Mouse (Mus musculus) E14TG2a.4 (cell line): ENCODE measurements around the gene Dicer1.

ENCODE experiments used
- CTCF ChIP-seq: conservative IDR thresholded peaks from 2 replicates; pipeline ENCODE4 v1.5.1; 2014; ENCODE audit warnings: low read length
- POU5F1 ChIP-seq: IDR thresholded peaks from 2 replicates; pipeline ENCODE4 v1.6.1; 2014; ENCODE audit warnings: low read length, borderline replicate concordance

DNA sequence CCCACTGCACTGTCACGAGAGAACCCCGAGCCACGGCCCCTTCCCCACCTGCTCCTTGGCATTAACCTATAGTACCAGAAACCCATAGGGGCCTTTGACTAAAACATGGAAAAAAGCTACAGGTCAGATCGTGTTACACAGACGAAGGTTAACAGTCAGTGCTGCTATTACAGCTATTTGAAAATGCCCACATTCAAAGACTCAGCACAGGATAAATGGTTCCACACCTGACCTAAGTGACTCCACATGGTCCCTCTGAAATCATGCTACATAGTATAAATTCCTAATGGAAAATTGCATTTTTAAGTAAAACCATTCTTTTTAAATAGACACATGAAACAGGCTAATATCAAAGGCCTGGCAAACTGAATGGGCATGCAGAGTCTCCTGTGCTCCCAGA lies 35.3 kb downstream of the Dicer1 start:
- TF ChIP-seq CTCF = no peak
- no peak for TF ChIP-seq POU5F1
